Mouse (Mus musculus) CH12.LX (cell line): ENCODE data around the gene Fam205a1.

ENCODE experiments used
- CHD2 ChIP-seq: IDR thresholded peaks from 2 replicates; pipeline ENCODE4 v1.6.1; 2011; ENCODE audit warnings: low read length, improper control_type of control experiment
- CTCF ChIP-seq, 2 experiments: IDR thresholded peaks in 1 of 2; conservative IDR thresholded peaks in 1 of 2; 2 replicates each; pipeline ENCODE4 v1.5.1; 2011 to 2012; ENCODE audit warnings: low read depth in 2 of 2, low read length in 2 of 2, improper control_type of control experiment in 1 of 2, inconsistent platforms in 1 of 2, mild to moderate bottlenecking in 1 of 2, moderate library complexity in 1 of 2
- MAFK ChIP-seq: IDR thresholded peaks from 2 replicates; pipeline ENCODE4 v1.6.1; 2011; ENCODE audit warnings: low read length, improper control_type of control experiment; ENCODE audit not compliant: insufficient replicate concordance
- POLR2A ChIP-seq: IDR thresholded peaks from 2 replicates; pipeline ENCODE4 v1.6.1; 2011; ENCODE audit warnings: low read depth, mild to moderate bottlenecking, improper control_type of control experiment, low read length
- USF2 ChIP-seq: conservative IDR thresholded peaks from 2 replicates; pipeline ENCODE4 v1.6.1; 2011; ENCODE audit warnings: low read depth, low read length, improper control_type of control experiment

GRCm38 (mm10) chr4:42902174-42902573, 48.5 kb upstream of the Fam205a1 start:
- TF ChIP-seq POLR2A (no peak), MAFK (no peak), USF2 (no peak), CHD2 (no peak), CTCF (conservative IDR thresholded peaks at IDR 0.05 in 1 of 2, IDR thresholded peaks at IDR 0.05 in 1 of 2; ENCODE audit: low read depth in 2 of 2, low read length in 2 of 2) (peak; percentile 47 to 60)
